Mouse (Mus musculus) lung, postnatal 36 days (tissue): ENCODE measurements around the gene Cpm.
"Not testable (repeated sequence)": the region's sequence is repeated elsewhere in the genome, so short reads cannot be mapped to it uniquely, and the experiment has no call there.

Experiments
- DNase-seq: peaks from one replicate; pipeline ENCODE4 v3.0.0; 2022; ENCODE audit warnings: mixed read lengths

Cpm gene

GRCm38 (mm10) chr10:117727518-117728110 is 98.3 kb downstream of the Cpm start:
- no peak for DNase-seq

GRCm38 (mm10) chr10:117728574-117728973 is 99.3 kb downstream of the Cpm start:
- no peak for DNase-seq

- peak; percentile 80 for DNase-seq
These were observed 100.0 kb downstream of the Cpm start for GRCm38 (mm10) chr10:117729139-117729814.

- no peak for DNase-seq
These were observed 100.8 kb downstream of the Cpm start for GRCm38 (mm10) chr10:117730140-117730539.

- no peak for DNase-seq
These were observed 101.4 kb downstream of the Cpm start for GRCm38 (mm10) chr10:117730637-117731203.

- DNase-seq = peak; percentile 88
These were observed 102.2 kb downstream of the Cpm start for GRCm38 (mm10) chr10:117731244-117732101.

GRCm38 (mm10) chr10:117732184-117732583 is 102.9 kb downstream of the Cpm start:
- DNase-seq = no peak

- no peak for DNase-seq
These were observed 103.8 kb downstream of the Cpm start for GRCm38 (mm10) chr10:117732962-117733592.

GRCm38 (mm10) chr10:117733626-117734025 is 104.3 kb downstream of the Cpm start:
- DNase-seq = not testable (repeated sequence)

GRCm38 (mm10) chr10:117734104-117734852 is 105.0 kb downstream of the Cpm start:
- DNase-seq = not testable (repeated sequence)

GRCm38 (mm10) chr10:117735396-117735795 is 106.1 kb downstream of the Cpm start:
- DNase-seq = not testable (repeated sequence)

- DNase-seq = no peak
These were observed 107.3 kb downstream of the Cpm start for GRCm38 (mm10) chr10:117736573-117736972.
